Mouse (Mus musculus) megakaryocyte, embryonic 14.5 days (primary cell): ENCODE measurements around the gene Bend4. TPM values are rescaled to one million over a fixed set of nuclear protein-coding genes. Genes with fewer than 3 reads are reported as not detected.

Source experiments
- H3K27me3 ChIP-seq: replicated peaks from 2 replicates; pipeline ENCODE3; 2012; ENCODE audit warnings: inconsistent platforms
- H3K36me3 ChIP-seq: replicated peaks from 2 replicates; pipeline ENCODE3; 2012; ENCODE audit warnings: low read length, inconsistent platforms, mixed read lengths
- H3K4me1 ChIP-seq: 2 replicates; pipeline ENCODE4 v1.6.1; 2012; ENCODE audit warnings: inconsistent platforms
- H3K4me3 ChIP-seq: replicated peaks from 2 replicates; pipeline ENCODE3; 2012; ENCODE audit warnings: moderate library complexity, mild to moderate bottlenecking, inconsistent platforms
- H3K9me3 ChIP-seq: 2 replicates; pipeline ENCODE4 v1.6.1; 2012; ENCODE audit warnings: inconsistent platforms
- FLI1 ChIP-seq: IDR thresholded peaks from 2 replicates; pipeline ENCODE4 v1.6.1; 2012; ENCODE audit warnings: low read length, inconsistent platforms, mixed read lengths
- GATA1 ChIP-seq: IDR thresholded peaks from 3 replicates; pipeline ENCODE4 v1.6.1; 2012; ENCODE audit warnings: mixed read lengths, low read length, inconsistent platforms, borderline replicate concordance
- polyA plus RNA-seq: library from polyadenylated mRNA; stranded (reverse); fragments of >175 nt; gene quantifications from 2 replicates; pipeline ENCODE4 v1.2.3, GENCODE M21; 2012; ENCODE audit warnings: low replicate concordance; ENCODE audit not compliant: insufficient read depth

Gene Bend4
- polyA plus RNA-seq, 1 experiment = 0.35 TPM

DNA sequence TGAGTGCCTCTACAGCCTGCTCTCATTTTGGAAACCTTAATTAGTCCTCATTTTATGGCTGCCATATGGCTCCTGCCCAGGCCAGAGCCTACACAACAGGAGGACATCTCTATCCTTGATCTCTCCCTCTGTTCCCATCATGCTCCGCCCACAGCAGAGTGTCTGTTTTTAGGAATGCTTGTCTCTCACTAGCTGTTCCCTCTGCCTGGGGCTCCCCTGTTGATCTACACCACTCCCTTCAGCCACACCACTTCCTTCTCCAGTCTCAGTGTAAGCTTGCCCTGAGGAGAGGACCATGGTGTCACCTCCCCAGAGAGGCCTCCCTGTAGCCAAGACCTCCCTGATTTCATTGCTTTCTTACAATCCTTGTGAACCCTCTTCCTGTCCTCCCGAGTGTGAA, 18.4 kb upstream of the Bend4 start:
- Histone ChIP-seq H3K4me3 (peak overlapping the region; percentile 21), H3K27me3 (peaks cover 6% of the 10 kb centered on the region), H3K4me1 (peaks cover 53% of the 10 kb centered on the region), H3K9me3 (no peaks in the 10 kb centered on the region), H3K36me3 (no peaks in the 10 kb centered on the region)
- TF ChIP-seq FLI1 (no peak), GATA1 (no peak)

DNA sequence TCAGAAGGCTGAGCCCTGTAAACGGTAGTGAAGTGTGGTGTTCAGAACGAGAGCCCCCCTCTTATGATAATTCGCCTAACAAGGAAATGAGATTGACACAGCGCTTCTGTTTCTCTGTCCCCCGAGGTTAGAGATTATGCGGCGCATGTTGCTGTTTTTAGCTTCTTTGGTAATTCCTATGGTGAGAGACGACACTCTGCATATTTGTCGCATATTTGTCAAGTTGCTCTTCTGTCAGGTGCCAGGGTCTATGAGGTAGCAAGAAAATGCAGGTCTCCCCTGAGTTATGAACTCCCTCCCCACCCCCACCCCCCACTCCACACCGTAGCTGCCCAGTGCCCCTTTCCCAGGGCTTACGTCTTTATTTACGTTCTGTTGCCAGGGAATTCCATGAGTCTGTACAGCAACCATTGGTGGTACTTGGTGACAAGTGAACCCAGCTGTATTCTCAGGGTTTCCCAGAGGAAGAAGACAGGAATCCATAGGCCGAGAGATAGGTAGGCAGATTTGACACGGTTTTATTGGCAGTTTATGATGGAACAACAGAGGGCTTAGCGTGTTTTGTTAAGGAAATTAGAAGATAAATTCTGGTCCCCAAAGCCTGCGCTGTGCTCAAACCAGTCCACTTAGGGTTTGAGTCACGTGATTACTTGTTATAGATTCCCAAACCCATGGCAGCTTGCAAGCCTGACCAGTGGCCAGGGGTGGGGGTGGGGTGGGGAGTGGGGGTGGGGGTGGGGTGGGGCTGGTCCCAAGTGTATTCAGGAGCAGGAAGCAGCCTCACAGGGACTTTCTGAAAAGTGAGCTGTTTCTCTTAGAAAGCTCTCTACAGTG, 16.3 kb upstream of the Bend4 start:
- Histone ChIP-seq H3K4me1 (peaks cover 45% of the 10 kb centered on the region), H3K27me3 (peaks cover 3% of the 10 kb centered on the region), H3K36me3 (no peaks in the 10 kb centered on the region), H3K9me3 (no peaks in the 10 kb centered on the region), H3K4me3 (no peak overlapping the region)
- TF ChIP-seq FLI1 = no peak
- no peak for TF ChIP-seq GATA1

DNA sequence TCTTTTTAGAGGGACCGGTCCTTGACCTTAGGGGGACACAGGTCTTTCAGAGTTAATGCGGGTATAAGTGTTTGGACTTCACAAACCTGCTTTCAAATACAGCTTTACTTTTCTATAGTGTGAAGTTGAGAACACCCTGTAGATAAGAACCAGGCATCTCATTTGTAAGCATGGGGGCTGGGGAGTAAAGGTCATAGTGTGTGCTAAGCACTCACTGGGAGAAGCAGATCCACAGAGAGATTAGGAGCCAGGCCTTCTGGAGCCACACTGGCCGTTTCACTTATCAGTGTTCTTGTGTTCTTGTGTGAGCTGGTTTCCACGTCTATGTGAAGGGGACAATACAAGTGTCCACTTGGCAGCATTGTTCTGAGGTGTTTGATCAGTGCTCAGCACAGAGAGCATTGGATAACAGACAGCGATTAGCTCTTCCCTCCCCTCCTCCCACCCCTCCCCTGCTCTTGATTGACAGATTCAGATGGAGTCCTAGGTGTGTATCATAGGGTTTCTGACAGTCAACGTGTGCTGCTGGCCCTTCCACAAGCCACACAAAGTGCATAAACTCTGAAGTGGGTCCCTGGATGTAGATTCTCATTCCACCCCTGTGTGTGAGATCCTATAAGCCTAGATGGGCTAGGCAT, 14.8 kb upstream of the Bend4 start:
- Histone ChIP-seq H3K4me1 (peaks cover 51% of the 10 kb centered on the region), H3K36me3 (peaks cover 2% of the 10 kb centered on the region), H3K27me3 (peaks cover 2% of the 10 kb centered on the region), H3K9me3 (no peaks in the 10 kb centered on the region), H3K4me3 (no peak overlapping the region)
- TF ChIP-seq GATA1 (no peak), FLI1 (no peak)

DNA sequence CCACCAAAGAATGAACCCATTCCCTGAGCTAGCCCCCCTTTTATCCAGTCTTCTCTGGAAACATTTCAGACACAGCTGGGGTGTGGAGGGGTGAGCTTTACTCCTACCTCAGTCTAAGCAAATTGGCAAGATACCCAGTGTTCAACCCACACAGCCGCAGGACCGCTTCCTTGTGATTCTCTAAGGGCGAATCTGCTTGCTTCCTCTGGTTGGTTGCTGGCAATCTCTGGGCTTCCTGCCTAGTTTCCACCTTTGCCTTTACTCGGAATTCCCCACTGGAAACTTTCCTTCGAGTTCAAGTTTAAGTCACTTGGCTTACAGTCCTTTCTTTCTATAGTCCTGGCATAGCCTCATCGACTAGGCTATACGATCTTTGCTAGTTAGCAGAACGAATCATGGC, 12.5 kb upstream of the Bend4 start:
- Histone ChIP-seq H3K36me3 (peaks cover 2% of the 10 kb centered on the region), H3K4me3 (no peak overlapping the region), H3K27me3 (peaks cover 2% of the 10 kb centered on the region), H3K9me3 (no peaks in the 10 kb centered on the region), H3K4me1 (peaks cover 54% of the 10 kb centered on the region)
- TF ChIP-seq GATA1 = no peak
- TF ChIP-seq FLI1 = no peak

DNA sequence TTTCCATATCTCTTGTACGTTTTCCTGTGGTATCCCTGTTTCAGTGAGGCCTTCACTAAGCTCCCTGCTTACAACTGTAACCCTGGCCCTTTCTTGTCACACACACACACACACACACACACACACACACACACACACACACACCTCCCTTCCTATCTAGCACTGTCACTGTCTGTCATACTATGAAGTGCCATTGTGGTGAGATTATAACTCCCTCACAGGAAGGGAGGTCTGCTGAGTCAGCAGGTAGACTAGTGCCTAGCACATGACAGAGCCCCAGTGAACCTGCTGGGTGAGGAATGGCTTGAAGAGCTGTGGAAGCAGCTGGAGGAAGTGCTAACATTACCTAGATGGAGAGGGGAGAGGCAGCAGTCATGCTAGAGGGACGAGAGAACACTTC, 9.3 kb upstream of the Bend4 start:
- Histone ChIP-seq H3K9me3 (no peaks in the 10 kb centered on the region), H3K27me3 (no peaks in the 10 kb centered on the region), H3K4me3 (peak overlapping the region; percentile 80), H3K4me1 (peaks cover 43% of the 10 kb centered on the region), H3K36me3 (peaks cover 2% of the 10 kb centered on the region)
- TF ChIP-seq GATA1 = 0 out of 3 replicates have a peak, but pooled peaks have one; percentile 15
- TF ChIP-seq FLI1 = no peak

DNA sequence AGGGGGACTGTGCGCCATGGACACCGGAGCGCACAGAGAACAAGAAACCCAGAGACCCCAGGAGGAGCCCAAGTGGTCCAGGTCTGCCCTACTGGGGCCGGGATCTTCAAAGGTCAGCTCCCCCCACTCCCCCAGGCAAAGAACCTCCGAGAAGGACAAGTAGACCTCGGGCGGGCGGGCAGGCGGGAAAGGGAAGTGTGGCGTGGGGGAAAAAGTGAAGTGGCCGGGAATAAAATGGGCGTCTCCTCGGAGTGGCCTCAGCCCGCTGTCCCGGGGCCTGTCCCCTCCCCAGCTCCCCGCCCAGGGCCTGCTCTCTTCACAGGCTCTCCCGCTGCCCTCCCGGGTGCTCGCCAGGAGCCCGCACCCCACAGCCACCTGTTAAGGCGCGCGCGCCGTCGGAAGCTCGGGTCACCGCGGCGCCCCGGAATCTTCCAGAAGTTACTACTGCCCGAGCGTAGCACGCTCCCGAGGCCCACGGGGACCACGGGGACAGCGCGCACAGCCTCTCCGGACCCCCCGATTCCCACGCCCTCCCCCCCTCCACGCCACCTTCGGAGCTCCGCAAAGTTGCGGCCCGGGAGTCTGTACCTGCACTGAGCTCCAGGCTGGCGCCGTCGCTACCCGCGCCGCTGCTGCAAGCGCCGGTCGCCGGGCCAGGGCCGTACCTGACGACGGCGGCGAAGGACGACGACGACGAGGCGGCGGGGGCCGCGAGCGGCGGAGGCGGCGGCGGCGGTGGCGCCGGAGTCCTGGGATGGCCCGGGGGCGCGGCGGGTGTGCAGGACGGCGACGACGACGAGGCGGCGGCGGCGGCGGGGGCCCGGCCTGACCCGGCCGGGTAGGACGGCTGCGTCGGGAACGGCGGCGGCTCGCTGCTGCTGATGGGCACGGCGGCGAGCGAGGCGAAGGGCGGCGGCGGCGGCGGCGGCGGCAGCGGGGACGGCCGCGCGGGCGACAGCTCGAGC, 1.4 kb downstream of the Bend4 start:
- TF ChIP-seq GATA1 = no peak
- no peak for TF ChIP-seq FLI1
- Histone ChIP-seq H3K9me3 (no peaks in the 10 kb centered on the region), H3K27me3 (peaks cover 40% of the 10 kb centered on the region), H3K4me1 (peaks cover 28% of the 10 kb centered on the region), H3K4me3 (peak overlapping the region; percentile 94), H3K36me3 (no peaks in the 10 kb centered on the region)

DNA sequence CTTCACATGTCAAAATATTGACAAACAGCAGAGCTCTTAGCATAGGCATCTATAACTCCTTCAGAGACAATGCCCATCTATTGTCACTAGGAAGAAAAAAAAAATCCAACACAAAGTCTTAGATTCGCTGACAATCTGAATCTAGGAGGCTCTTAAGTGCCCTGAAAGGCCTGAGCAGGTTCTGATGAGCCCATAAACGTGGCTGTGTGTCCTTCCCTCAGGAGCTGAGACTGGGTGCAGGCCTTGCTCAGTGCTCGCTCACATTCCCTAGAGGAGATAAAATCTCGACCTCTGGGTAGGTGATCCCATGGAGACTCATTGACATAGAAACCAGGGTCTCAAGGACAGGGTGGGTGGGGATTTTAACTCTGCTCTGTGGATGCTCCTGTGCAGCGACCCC, 2.1 kb downstream of the Bend4 start:
- Histone ChIP-seq H3K4me1 (peaks cover 26% of the 10 kb centered on the region), H3K27me3 (peaks cover 38% of the 10 kb centered on the region), H3K9me3 (no peaks in the 10 kb centered on the region), H3K4me3 (peak overlapping the region; percentile 94), H3K36me3 (no peaks in the 10 kb centered on the region)
- TF ChIP-seq FLI1 (no peak), GATA1 (no peak)

DNA sequence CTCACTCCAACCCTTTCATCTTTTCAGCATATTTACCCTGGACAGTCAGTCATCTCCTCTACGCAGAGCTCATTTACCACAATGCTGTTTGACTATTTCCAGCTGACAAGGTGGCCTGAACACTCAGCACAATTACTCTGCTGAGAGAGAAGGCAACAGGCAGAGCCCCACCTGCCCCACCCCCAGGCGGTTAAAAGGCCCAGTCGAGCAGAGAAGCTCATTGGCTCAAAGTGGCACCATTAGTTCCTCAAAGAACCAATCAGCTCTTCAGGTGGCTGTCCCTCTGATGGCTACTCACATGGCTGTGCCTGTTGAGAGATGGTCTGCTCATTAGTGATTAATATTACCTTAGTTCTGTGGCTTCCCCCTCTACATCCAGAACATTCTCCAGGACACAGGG, 3.5 kb downstream of the Bend4 start:
- TF ChIP-seq FLI1 (no peak), GATA1 (no peak)
- peaks cover 26% of the 10 kb centered on the region for H3K4me1 ChIP-seq
- no peak overlapping the region for H3K4me3 ChIP-seq
- no peaks in the 10 kb centered on the region for H3K9me3 ChIP-seq
- H3K36me3 ChIP-seq = peaks cover 2% of the 10 kb centered on the region
- H3K27me3 ChIP-seq = peaks cover 37% of the 10 kb centered on the region

DNA sequence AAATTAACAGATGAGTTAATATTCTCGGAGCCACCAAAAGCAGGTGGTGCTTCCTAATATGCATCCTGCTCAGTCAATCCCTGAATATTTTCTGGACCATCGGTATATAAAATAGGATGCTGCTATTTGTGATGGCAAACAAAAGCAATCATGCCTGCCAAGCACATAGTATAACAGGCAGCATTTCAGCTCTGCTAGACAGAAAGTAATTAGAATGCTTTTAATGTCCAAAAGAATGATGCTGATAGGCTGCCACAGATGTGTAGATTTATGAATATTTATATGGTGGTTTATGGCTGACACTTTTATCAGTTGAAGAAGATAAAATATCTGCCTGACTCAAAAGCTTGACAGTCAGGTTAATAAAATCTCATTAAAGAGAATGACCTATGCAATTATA, 4.1 kb downstream of the Bend4 start:
- Histone ChIP-seq H3K4me1 (peaks cover 26% of the 10 kb centered on the region), H3K36me3 (peaks cover 2% of the 10 kb centered on the region), H3K27me3 (peaks cover 33% of the 10 kb centered on the region), H3K4me3 (no peak overlapping the region), H3K9me3 (no peaks in the 10 kb centered on the region)
- TF ChIP-seq FLI1 (no peak), GATA1 (no peak)
